Mouse (Mus musculus) cerebellum, adult (tissue): ENCODE measurements around the gene Wnt2b.

Experiments used
- ATAC-seq: cut with Nextera tagmentation; 2 replicates; pipeline ENCODE4 v1.9.2; 2017; ENCODE audit warnings: mild to moderate bottlenecking, moderate library complexity, mixed read lengths; ENCODE audit not compliant: insufficient number of reproducible peaks, low FRiP score, low TSS enrichment

Gene Wnt2b

DNA sequence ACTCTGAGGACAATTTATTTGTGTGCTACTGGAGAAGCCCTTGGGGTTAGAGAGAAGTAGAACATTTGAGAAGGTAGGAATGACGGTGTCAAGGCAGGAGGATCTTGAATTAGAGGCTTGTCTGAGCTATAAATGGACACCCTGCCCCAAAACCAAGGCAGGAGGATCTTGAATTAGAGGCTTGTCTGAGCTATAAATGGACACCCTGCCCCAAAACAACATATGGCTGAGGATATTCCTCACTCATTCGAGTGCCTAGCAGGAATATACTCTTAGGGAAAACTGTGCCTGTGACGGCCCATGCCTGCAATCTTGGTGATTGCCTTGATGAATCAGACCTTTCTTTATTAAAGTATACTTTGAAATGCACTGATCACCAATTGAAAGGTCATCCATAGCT is 55.7 kb downstream of the Wnt2b start:
- no peak for ATAC-seq

DNA sequence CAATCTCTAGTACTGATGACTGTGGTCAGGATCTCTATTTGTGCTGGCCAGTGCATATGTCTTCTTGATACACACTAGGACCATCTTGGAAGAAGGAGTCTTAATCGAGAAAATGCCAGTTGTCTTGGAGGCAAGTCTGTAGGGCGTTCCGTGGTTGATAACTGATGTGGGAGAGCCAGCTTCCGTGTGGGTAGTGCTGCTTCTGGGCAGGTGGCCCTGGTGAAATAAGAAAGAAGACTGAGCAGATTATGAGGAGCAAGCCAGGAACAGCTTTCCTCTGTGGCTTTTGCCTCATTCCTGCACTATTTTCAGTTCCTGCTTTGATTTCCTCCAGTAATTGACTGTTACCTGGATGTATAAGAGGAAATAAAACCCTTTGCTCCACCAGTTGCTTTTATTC is 56.3 kb downstream of the Wnt2b start:
- no peak for ATAC-seq

DNA sequence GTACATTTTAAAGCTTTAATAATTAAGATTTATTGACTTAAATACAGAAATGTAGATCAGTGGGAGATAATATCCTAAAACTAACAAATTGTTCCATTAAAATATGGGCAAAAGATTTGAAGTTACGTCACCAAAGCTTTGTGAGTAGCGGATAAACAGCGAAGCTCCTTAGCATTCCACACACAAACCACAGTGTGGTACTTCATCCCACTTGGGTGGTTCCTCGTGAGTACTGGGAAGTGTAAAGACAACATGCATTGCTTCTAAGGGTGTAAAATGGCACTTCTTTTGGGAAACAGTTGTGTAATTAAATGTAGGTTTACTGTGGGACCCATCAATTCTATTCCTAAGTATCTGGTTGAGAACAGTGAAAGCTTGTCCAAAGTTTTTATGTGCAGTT is 60.6 kb downstream of the Wnt2b start:
- ATAC-seq = no peak

DNA sequence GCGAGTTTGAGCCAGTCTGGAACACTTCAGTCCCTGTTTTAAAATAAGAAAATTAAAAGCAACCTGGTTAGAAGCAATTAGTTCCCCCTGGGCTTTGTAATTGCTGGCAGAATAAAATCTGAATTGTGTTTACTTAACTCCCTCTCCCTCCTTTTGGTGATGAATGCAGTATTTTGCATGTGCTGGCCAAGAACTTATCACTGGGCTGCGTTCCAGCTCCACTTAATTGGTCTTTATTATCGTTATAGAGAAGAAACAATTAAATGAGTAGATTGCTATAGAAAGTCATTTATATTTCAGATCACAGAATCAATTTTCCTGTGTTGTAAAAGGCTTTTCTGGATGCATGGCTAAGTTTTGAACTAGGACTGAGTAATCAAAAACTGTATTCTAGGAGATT is 65.6 kb downstream of the Wnt2b start:
- no peak for ATAC-seq
